Mouse (Mus musculus): Measurements from ENCODE around the gene Btbd9.

DNA sequence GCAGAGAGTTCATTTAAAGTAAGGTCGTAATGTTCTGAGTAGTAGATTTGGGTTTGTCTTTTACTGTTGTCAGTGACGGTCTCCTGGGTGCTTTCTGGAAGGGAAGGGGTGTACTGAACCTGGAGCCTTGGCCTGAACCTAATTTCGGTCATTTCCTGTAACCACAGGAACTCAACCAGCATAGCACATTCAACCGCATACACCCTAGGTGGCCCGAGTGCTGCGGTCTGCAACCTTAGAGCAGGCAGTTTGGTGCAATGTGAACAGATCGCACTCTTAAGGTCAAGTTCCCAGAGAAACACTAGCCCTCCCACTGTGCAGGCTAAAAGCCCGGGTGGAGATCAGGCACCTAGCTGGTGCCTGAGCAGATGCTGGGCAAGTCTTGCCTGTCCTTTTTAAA lies 240.5 kb downstream of the Btbd9 start:
- no peak for TF ChIP-seq CTCF (IDR thresholded peaks at IDR 0.05; ENCODE audit: low read depth)
- TF ChIP-seq EP300 (IDR thresholded peaks at IDR 0.05; ENCODE audit: low read depth) = no peak

Data from heart, postnatal 0 days (tissue).